Mouse (Mus musculus) G1E (cell line): ENCODE data around the gene Zfp750. TPM values are rescaled to one million over a fixed set of nuclear protein-coding genes. Genes with fewer than 3 reads are reported as not detected.

ENCODE experiments used
- ATAC-seq: 2 replicates; pipeline ENCODE4 v1.8.0; 2016; ENCODE audit warnings: mild to moderate bottlenecking; ENCODE audit not compliant: insufficient number of reproducible peaks, poor library complexity, low FRiP score, severe bottlenecking; ENCODE audit errors: extremely low read depth
- DNase-seq: peaks from one replicate; pipeline ENCODE4 v3.0.0; 2012; ENCODE audit warnings: low spot score
- H3K27me3 ChIP-seq: 2 replicates; pipeline ENCODE4 v1.6.1; 2012; ENCODE audit warnings: mild to moderate bottlenecking, low read length, inconsistent platforms; ENCODE audit not compliant: insufficient read depth
- H3K36me3 ChIP-seq: replicated peaks from 2 replicates; pipeline ENCODE3; 2012; ENCODE audit warnings: mild to moderate bottlenecking, inconsistent platforms
- H3K4me1 ChIP-seq: 2 replicates; pipeline ENCODE4 v1.6.1; 2012; ENCODE audit warnings: low read depth, low read length, inconsistent platforms, mixed read lengths; ENCODE audit not compliant: insufficient read depth
- H3K4me3 ChIP-seq: 2 replicates; pipeline ENCODE4 v1.5.1; 2012; ENCODE audit warnings: low read depth, mild to moderate bottlenecking, inconsistent platforms, low read length, moderate library complexity, mixed read lengths
- H3K9me3 ChIP-seq: replicated peaks from 2 replicates; pipeline ENCODE4 v1.6.1; 2012; ENCODE audit warnings: inconsistent platforms
- CTCF ChIP-seq: IDR thresholded peaks from 2 replicates; pipeline ENCODE4 v1.5.1; 2012; ENCODE audit warnings: low read depth, low read length, inconsistent platforms, mixed read lengths
- GATA1 ChIP-seq: IDR thresholded peaks from 2 replicates; pipeline ENCODE4 v1.6.1; 2012; ENCODE audit warnings: borderline replicate concordance, low read length, inconsistent platforms, mixed read lengths
- GATA2 ChIP-seq: IDR thresholded peaks from 2 replicates; pipeline ENCODE4 v1.6.1; 2012; ENCODE audit warnings: low read depth, low read length, inconsistent platforms, borderline replicate concordance
- POLR2AphosphoS5 ChIP-seq: IDR thresholded peaks from 2 replicates; pipeline ENCODE4 v1.6.1; 2012; ENCODE audit warnings: low read depth, low read length, inconsistent platforms; ENCODE audit not compliant: insufficient replicate concordance
- TAL1 ChIP-seq: conservative IDR thresholded peaks from 2 replicates; pipeline ENCODE4 v1.6.1; 2012; ENCODE audit warnings: low read depth, low read length, inconsistent platforms, mixed read lengths
- polyA plus RNA-seq: library from polyadenylated mRNA; stranded (reverse); fragments of >175 nt; gene quantifications from 2 replicates; pipeline ENCODE4 v1.2.3, GENCODE M21; 2012
- total RNA-seq, 2 experiments: library from RNA; stranded (forward) in 1 of 2; stranded (reverse) in 1 of 2; fragments of 200-1000 nt in 1 of 2; fragments of >200 nt in 1 of 2; fragmentation: Nextera tagmentation in 1 of 2; gene quantifications; 2 replicates each; pipeline ENCODE4 v1.2.3; 2014 to 2017

Zfp750 gene
- total and polyA plus RNA-seq, 3 experiments, result 0.03 to 0.05 TPM; not detected in 1

DNA sequence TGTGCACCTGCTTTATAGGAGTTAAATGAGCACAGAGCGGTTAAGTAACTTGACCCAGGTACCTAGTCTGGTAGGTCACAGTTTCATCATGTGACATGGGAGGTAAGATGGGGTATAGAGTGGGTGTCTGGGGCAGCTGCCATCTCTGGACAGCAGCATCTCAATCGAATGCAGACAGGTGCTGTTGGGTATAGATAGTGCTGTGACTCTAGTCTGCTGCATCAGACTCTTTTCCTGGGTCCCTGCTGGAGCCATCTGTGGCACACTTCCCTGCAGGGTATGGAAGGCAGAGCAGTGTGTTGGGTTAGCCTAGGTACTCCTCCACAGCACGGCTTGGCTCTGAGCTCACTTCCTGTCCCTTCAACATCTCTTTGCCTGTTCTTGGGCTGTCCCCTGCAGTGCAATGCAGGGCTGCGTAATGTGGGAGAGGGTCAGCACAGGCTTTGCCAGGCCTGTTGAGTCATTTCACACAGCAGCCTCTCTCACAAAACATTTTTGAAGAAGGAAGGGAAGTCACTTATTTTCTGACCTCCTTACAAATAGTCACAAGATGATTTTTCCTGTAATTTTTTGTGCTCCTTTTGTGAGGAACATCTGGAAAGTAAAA lies 3.1 kb upstream of the Zfp750 start:
- DNase-seq (no peak), ATAC-seq (no peak)
- H3K9me3 ChIP-seq, result no peaks in the 10 kb centered on the region
- TF ChIP-seq POLR2AphosphoS5, result no peak
- TF ChIP-seq CTCF, result no peak
- TF ChIP-seq TAL1, result no peak
- no peak for TF ChIP-seq GATA1
- TF ChIP-seq GATA2, result no peak
- peaks cover 20% of the 10 kb centered on the region for H3K4me1 ChIP-seq
- no peak overlapping the region for H3K4me3 ChIP-seq
- H3K36me3 ChIP-seq, result peaks cover 62% of the 10 kb centered on the region
- no peaks in the 10 kb centered on the region for H3K27me3 ChIP-seq

DNA sequence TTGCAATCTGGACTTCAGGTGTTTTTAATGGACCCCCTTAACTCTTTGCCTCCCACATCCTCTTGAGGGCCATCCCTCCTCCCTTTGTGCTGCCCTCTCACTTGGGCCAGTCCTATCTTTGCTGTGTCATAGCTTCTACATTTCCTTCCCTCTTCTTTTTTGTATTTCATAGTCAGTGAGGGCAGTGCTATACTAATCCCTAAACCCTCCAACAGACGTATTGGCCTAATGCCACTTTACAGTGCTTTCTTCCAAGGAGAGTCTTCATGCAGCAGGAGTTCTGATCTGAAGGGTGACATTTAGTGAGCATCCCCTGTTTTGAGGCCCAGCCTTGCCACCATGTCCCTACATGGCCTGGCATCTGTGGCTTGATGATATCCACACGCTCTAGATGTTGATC lies 1.6 kb upstream of the Zfp750 start:
- Histone ChIP-seq H3K9me3 (no peaks in the 10 kb centered on the region), H3K27me3 (no peaks in the 10 kb centered on the region), H3K4me1 (peaks cover 20% of the 10 kb centered on the region), H3K4me3 (no peak overlapping the region), H3K36me3 (peaks cover 76% of the 10 kb centered on the region)
- no peak for TF ChIP-seq TAL1
- TF ChIP-seq GATA1, result no peak
- no peak for TF ChIP-seq CTCF
- no peak for TF ChIP-seq POLR2AphosphoS5
- no peak for TF ChIP-seq GATA2
- ATAC-seq, result no peak
- DNase-seq, result no peak

GRCm38 (mm10) chr11:121519703-121520102 lies 570 bp upstream of the Zfp750 start:
- H3K4me3 ChIP-seq, result no peak overlapping the region
- H3K27me3 ChIP-seq, result no peaks in the 10 kb centered on the region
- no peak for DNase-seq
- TF ChIP-seq GATA1 (no peak), GATA2 (no peak), POLR2AphosphoS5 (no peak), TAL1 (no peak), CTCF (no peak)
- H3K36me3 ChIP-seq, result peaks cover 76% of the 10 kb centered on the region
- H3K9me3 ChIP-seq, result no peaks in the 10 kb centered on the region
- ATAC-seq, result no peak
- H3K4me1 ChIP-seq, result peaks cover 20% of the 10 kb centered on the region

- H3K36me3 ChIP-seq, result peaks cover 80% of the 10 kb centered on the region
- no peak for DNase-seq
- H3K27me3 ChIP-seq, result no peaks in the 10 kb centered on the region
- H3K4me1 ChIP-seq, result peaks cover 20% of the 10 kb centered on the region
- no peak for ATAC-seq
- H3K4me3 ChIP-seq, result no peak overlapping the region
- H3K9me3 ChIP-seq, result no peaks in the 10 kb centered on the region
- TF ChIP-seq POLR2AphosphoS5, result no peak
- TF ChIP-seq TAL1, result no peak
- no peak for TF ChIP-seq GATA1
Observed at GRCm38 (mm10) chr11:121517687-121518465, 1.3 kb downstream of the Zfp750 start.

DNA sequence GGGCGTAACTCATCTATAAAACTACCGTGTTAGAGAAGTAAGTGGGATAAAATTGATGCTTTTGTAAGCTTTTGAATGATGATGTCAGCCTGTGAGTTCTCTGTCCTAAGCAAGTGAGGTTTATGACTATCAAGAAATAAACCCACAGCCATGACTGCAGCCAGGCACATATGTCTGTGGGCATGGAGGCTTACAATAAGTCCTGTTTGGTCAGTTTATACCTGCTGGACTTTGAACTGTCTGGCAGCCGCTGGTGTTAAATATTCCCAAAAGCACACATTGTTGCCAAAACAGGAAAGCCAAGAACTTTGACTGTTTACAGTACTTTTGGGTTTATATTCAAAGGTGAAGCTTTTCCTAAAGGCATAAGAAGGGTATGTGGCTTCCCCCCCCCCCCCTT lies 2.2 kb downstream of the Zfp750 start:
- Histone ChIP-seq H3K4me1 (peaks cover 17% of the 10 kb centered on the region), H3K27me3 (no peaks in the 10 kb centered on the region), H3K9me3 (no peaks in the 10 kb centered on the region), H3K4me3 (no peak overlapping the region), H3K36me3 (peaks cover 80% of the 10 kb centered on the region)
- no peak for TF ChIP-seq GATA2
- TF ChIP-seq CTCF, result no peak
- no peak for TF ChIP-seq TAL1
- TF ChIP-seq POLR2AphosphoS5, result no peak
- no peak for TF ChIP-seq GATA1
- DNase-seq (no peak), ATAC-seq (no peak)

DNA sequence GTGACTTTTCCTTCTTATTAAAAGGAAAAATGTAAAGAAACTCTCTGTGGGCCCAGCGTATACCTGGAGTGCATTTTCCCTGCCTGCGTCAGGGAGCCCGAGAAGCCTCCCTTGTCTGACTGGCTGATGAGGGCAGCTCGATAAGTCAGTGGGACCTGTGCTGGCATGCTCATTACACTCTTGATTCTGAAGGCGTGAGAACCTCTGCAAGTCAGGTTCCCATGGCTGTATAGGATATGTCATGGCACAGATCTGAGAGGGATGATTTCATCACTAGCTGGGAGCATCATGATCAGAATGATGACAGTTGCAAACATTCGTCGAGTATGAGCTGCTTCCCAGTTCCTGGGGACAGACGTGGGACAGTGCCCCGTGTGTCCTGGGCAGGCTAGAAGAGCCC lies 3.1 kb downstream of the Zfp750 start:
- Histone ChIP-seq H3K36me3 (peaks cover 81% of the 10 kb centered on the region), H3K4me3 (no peak overlapping the region), H3K4me1 (peaks cover 17% of the 10 kb centered on the region), H3K27me3 (no peaks in the 10 kb centered on the region), H3K9me3 (no peaks in the 10 kb centered on the region)
- TF ChIP-seq CTCF, result no peak
- TF ChIP-seq TAL1, result no peak
- TF ChIP-seq GATA1, result no peak
- TF ChIP-seq GATA2, result no peak
- TF ChIP-seq POLR2AphosphoS5, result no peak
- DNase-seq (no peak), ATAC-seq (no peak)

- peaks cover 83% of the 10 kb centered on the region for H3K36me3 ChIP-seq
- ATAC-seq, result no peak
- DNase-seq, result no peak
- H3K27me3 ChIP-seq, result no peaks in the 10 kb centered on the region
- no peak for TF ChIP-seq TAL1
- no peak for TF ChIP-seq POLR2AphosphoS5
- TF ChIP-seq GATA1, result no peak
- TF ChIP-seq CTCF, result no peak
- no peak for TF ChIP-seq GATA2
- H3K9me3 ChIP-seq, result no peaks in the 10 kb centered on the region
- no peaks in the 10 kb centered on the region for H3K4me1 ChIP-seq
- H3K4me3 ChIP-seq, result no peak overlapping the region
Observed at GRCm38 (mm10) chr11:121512896-121513572, 6.1 kb downstream of the Zfp750 start.
